Mouse (Mus musculus): ENCODE data around the gene Rnf17.

Gene Rnf17

GRCm38 (mm10) chr14:56402311-56403071 lies at the start of gene Rnf17:
TSS of gene Rnf17 (plus strand) at chr14:56402581.
- no peak for DNase-seq

- no peak for DNase-seq
Measured at GRCm38 (mm10) chr14:56354803-56355202, 47.6 kb upstream of the Rnf17 start.

- DNase-seq = no peak
Measured at GRCm38 (mm10) chr14:56355396-56355795, 47.0 kb upstream of the Rnf17 start.

- no peak for DNase-seq
Measured at GRCm38 (mm10) chr14:56356196-56356595, 46.2 kb upstream of the Rnf17 start.

DNA sequence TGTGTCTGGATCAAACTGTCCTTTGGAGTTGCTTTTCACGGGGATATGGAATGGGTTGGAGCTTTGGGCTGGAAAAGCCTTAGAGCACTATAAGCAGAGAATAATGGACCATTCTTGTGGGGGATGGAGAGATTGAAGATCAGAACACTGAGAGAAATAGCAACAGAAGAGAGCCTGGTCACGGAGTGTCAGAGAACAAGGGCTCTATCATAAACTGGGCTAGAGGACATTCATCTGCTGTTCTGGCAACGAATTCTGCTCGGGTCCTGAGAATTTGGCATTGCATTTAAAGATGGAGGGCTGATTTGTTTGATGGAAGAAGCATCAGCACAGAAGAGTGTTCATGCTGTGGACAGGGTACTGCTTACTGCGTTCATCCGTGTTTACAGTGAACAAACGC lies 44.0 kb upstream of the Rnf17 start:
- no peak for DNase-seq

DNA sequence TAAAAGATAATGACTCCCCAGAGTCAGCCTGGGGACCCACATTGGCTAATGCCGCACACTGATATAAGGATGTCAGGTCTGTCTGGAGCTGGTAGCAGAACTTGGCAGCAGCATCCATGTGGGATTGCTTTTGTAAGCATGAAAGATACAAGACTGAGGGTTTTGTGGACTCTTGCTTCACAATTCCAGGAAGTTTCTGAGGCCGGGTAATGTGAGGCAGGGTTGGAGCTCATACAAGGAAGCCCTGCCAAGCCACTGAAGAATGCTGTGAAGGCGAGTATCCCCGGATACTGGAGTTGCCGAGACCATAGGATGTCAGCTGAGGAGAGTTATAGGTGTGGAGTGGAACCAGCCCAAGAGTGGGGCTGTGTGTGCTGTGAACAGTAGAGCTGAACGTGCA lies 43.2 kb upstream of the Rnf17 start:
- DNase-seq = no peak

- DNase-seq = no peak
Measured at GRCm38 (mm10) chr14:56364711-56365237, 37.6 kb upstream of the Rnf17 start, which contains the start of gene Atp12a. TSS of gene Atp12a (plus strand) at chr14:56365068.

- no peak for DNase-seq
Measured at GRCm38 (mm10) chr14:56365292-56365691, 37.1 kb upstream of the Rnf17 start.

GRCm38 (mm10) chr14:56366712-56367111 lies 35.7 kb upstream of the Rnf17 start:
- DNase-seq = no peak

DNA sequence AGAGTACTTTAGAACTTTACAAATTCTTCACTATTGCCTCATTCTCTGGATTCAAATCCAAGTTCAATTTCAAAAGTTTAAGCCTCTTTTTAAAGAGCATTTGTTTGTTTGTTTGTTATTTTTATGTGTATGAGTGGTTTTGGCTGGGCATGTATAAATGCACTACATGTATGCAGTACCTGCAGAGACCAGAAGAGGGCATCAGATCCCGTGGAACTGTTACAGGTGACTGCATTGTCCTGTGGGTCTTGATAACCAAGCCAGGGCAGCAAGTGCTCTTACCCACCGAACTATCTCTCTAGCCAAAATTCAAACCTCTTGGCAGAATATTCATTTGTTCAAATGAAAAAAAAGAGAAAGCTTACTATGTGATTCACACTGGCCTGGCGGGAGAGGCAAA lies 33.5 kb upstream of the Rnf17 start:
- no peak for DNase-seq

DNA sequence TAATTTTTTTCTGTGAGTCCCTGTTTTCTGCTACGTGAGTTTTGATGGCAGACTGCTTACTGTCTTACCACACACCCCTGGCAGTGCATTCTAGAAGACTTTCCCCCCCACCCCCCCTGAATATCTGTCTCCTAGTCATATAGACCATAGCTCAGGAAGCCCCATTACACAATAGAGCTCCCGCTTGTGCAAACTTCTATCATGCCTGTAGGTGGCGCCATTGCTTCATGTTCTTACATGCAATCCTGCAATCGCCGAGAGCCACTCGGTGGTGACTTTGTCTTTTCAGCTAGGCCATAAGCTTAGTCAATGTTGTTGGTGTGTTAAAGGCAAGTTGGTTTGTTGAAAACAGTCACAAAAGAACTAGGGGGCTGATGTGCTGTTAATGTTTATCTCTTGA lies 26.6 kb upstream of the Rnf17 start:
- DNase-seq = peak; percentile 85

GRCm38 (mm10) chr14:56377745-56378144 lies 24.6 kb upstream of the Rnf17 start:
- no peak for DNase-seq

DNA sequence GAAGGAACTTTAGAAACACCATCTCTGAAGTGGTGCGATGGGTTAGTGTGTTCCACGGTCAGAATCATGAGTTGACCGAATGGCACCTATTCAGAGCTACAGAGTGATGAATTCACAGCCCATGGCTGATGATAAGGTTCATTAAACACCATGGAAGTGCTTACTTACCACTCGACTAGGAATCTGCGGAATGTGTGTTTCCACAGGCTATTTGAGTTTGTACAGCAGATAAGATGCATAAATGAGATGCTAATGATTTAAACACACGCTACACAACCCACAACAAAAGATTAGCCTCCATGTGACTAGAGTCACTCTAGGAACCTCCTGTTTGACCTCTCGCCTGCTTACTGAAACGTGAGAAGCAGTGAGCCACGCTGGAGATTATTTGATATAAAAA lies 23.0 kb upstream of the Rnf17 start:
- DNase-seq = no peak

- no peak for DNase-seq
Measured at GRCm38 (mm10) chr14:56382366-56382765, 20.0 kb upstream of the Rnf17 start.

DNA sequence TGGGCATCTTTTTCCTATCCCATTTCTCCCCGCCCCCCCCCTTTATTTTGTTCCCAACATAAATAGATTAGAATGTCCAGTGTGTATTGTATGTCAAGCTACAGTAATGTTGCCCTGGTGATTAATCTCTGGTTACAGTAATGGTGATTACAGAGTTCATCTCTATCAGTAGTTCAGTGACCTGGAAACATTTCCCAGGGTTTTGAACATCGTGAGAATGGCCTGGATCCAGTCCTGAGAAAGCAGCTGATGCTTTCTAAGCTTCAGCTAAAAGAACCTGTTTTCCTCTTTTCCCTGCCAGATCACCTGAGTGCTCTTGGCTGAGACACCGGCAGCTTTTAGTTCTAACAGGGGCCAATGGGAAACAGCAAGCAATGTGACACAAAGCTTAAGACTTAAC lies 12.1 kb upstream of the Rnf17 start:
- no peak for DNase-seq

DNA sequence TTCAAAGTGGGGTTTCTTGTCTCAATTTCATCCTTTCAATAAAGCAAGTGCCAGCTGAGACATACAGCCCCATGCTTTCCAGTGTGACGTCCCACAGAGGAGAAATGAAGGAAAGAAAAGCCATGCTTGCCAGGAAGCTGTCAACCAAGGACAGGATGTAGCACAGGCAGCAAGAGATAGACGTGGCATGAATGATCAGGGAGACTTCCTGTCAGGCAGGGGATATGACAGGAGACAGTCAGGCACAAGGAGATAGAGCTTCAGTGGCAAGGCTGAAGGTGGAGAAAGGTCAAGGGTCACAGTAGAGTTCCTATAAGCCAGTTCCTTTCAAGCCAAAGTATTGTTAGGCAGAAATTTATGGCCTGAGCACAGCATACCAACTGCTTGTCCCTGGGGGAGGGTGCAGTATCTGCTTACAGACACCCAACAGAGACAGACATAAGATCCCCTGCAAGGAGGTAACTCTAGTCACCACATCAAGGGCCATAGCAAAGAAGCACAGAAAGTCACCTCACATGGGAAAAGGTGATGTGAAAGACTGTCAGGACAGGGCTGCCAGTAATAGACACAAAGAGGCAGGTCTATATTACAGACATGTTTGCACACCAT lies 8.6 kb upstream of the Rnf17 start:
- DNase-seq = no peak

GRCm38 (mm10) chr14:56398001-56398400 lies 4.4 kb upstream of the Rnf17 start:
- peak; percentile 12 for DNase-seq

GRCm38 (mm10) chr14:56403072-56403375 lies 643 bp downstream of the Rnf17 start:
- no peak for DNase-seq

DNA sequence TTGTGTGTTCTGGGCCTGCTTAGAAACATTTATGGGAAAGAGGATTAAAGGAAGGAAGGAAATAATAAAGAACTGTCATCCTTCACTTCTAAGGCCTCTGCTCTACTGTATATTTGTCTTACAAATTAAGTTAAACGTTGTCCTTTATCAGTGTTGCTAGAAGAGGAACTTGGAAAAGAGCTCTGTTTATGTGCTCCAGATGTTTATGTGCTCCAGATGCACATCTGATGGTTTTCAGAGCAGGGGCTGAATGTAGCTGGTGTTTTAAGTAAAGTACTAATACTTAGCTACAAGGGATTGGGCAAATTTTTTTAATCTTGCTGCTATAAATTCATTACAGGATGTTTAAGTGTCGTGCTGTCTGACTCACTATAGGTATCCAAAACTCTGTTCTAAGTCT lies 59.7 kb downstream of the Rnf17 start:
- no peak for DNase-seq

- no peak for DNase-seq
Measured at GRCm38 (mm10) chr14:56462729-56463128, 60.3 kb downstream of the Rnf17 start.

GRCm38 (mm10) chr14:56468145-56468544 lies 65.8 kb downstream of the Rnf17 start:
- no peak for DNase-seq

- DNase-seq = no peak
Measured at GRCm38 (mm10) chr14:56489806-56490205, 87.4 kb downstream of the Rnf17 start.

GRCm38 (mm10) chr14:56502407-56502806 lies 100.0 kb downstream of the Rnf17 start:
- no peak for DNase-seq

GRCm38 (mm10) chr14:56506743-56507142 lies 104.4 kb downstream of the Rnf17 start:
- DNase-seq = no peak

DNA sequence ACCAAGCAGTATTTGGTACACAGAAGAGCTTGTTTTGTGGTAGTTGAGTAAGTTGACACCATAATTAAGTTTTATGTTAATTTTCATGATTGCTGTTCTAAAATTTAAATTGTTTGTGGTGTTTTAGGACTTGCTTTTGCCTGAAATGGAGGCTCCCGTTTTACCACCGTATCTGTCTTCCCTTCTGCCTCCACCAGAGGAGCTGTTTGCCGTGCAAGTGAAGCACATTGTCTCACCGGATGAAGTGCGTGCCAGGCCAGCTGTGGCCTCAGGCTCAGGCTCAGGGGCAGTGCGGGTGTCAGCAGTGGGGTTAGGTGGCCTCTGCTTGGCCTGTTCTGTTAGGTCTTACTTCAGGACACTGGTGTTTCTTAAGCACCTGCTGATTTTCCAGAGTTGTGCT lies 109.7 kb downstream of the Rnf17 start:
- no peak for DNase-seq

All from cerebellum, adult 9-10 months (tissue).